Mouse (Mus musculus) cerebellum, adult 11 months (tissue): ENCODE measurements around the gene Ly6g6f.
"Not testable (repeated sequence)": the region's sequence is repeated elsewhere in the genome, so short reads cannot be mapped to it uniquely, and the experiment has no call there.

Experiments
- DNase-seq: peaks from one replicate; pipeline ENCODE4 v3.0.0; 2022

The Ly6g6f gene

DNA sequence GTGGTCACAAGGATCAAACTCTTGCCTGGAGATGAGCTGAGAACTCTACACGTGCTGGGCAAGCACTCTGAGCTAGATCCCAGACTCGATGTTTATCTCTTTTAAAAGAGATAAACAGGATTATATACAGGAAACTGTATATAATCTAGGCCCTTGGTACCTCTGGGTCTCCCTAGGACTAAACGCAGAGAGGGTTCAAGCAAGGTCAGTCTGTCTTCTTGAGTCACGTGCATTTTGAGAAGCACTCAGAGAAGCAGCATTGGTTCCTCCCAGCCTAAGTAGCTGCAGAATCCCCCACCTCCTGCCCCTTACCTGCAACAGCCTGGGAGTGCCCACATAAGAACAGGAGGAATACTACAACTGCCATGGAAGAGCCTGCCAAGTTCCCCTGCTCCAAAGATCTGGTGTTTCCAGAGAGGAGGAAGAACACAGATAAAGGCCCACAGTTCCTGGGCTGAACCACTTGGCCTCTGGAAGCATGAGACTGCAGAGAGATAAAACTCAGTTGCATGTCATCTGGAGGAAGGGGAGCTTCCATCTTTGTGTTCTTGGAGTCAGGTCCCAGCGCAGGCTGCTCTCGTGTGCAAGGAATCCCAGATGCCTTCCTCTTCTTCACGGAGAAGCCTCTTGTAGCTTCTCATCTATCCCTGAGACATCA, at the start of gene Ly6g6f:
Gene Ly6g6f, minus strand, starts transcription at position 403 of the 658 bp plus-strand sequence.
- no peak for DNase-seq

DNA sequence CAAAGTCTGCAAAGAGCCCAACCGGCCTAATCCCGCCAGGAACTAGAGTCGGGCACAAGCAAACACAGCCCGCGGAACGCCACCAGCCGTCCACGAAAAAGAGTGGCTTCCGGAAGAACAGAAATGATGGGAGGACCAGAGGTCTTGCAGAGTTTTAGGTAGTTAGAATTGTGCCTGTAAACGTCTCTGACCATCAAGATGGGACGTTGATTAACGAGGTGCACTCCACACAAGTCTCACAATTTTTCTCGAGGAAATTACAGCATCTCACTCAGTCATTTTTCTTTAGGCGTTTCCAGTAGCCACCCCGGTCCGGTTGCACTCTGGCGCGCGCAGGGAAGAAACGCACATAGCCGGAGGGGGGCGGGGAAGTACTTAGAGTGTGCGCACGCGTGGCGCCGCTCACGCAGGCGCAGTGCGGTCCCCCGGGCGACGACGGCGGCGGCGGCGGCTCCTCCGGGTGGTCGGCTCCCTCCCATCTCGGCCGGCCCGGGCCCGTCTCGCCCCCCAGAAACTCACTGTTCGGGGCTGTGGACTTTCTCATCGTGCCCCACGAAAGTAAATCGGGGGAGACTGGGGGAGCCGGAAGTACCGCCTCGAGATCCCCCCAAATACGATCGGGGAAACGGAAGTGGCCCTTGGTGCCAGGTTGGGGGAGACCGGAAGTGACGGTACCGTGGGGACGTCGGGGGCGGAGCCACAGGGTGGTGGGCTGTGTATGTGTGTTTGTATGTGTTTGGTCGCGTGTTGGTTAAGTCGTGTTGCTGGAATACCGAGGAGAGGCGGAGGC, 49.6 kb upstream of the Ly6g6f start, which contains the start of gene Bag6:
Gene Bag6, plus strand, starts transcription at position 378 of the 790 bp plus-strand sequence.
- peak; percentile 96 for DNase-seq

DNA sequence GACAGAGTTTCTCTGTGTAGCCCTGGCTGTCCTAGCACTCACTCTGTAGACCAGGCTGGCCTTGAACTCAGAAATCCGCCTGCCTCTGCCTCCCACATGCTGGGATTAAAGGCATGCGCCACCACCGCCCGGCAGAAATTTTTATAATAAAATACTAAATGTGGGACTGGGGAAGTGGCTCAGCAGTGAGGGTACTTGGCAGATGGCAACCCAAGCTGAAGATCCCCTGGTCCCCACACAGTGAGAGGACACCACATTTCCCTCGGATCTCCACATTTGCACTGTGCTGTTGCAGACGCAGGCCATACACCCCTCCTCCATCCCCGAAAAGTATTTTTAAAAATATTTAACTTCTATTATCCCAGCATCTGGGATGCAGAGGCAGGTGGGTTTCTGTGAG, 48.1 kb upstream of the Ly6g6f start:
- no peak for DNase-seq

GRCm38 (mm10) chr17:35132174-35132560, 46.8 kb upstream of the Ly6g6f start:
- no peak for DNase-seq

- DNase-seq = no peak
These were observed 46.2 kb upstream of the Ly6g6f start, which contains the start of gene Apom for GRCm38 (mm10) chr17:35131500-35132173. Apom (minus strand) TSS chr17:35132050.

DNA sequence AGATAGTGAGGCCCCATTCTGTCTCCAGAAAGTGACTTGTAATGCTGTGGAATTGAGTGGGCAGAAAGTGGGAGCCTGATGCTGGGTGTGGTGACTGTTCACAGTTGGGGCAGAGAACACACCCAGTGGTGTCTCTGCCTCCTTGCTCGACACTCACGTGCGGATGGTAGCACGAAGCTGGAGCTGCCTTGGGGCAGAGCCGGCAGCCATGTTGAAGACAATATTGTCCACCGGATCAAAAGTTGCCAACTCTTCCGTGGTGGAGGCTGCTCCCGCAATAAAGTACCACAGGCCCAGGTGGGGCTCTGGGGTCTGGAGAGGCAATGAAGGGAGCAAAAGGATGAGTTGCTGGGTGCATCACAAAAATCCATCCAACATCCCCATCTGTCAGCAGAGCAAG, 45.6 kb upstream of the Ly6g6f start:
- DNase-seq = no peak

DNA sequence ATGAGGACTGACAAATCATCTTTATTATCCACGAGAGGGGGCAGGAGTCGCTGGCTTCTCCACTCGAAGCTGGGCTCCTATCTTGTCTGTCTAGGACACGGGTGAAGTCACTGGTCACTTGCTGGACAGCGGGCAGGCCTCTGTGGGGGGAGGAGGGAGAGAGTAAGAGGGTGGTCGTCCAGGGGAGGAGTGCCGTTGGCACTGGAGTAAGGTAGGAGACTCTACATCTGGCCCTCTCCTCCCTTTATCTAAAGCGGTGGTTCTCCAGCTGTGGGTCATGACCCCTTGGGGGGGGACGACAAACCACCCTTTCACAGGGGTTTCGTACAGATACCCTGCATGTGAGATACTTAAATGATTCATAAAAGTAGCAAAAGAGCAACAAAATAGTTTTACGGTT, 43.6 kb upstream of the Ly6g6f start:
- DNase-seq = no peak

- no peak for DNase-seq
These were observed 41.6 kb upstream of the Ly6g6f start for GRCm38 (mm10) chr17:35127017-35127416.

- peak; percentile 61 for DNase-seq
These were observed 40.8 kb upstream of the Ly6g6f start, which contains the start of gene D17H6S53E for GRCm38 (mm10) chr17:35126206-35126611. D17H6S53E (plus strand) TSS chr17:35126373.

GRCm38 (mm10) chr17:35125578-35125977, 40.2 kb upstream of the Ly6g6f start:
- DNase-seq = no peak

GRCm38 (mm10) chr17:35125081-35125480, 39.7 kb upstream of the Ly6g6f start:
- no peak for DNase-seq

GRCm38 (mm10) chr17:35124261-35124896, 39.0 kb upstream of the Ly6g6f start:
- DNase-seq = not testable (repeated sequence)

- not testable (repeated sequence) for DNase-seq
These were observed 37.9 kb upstream of the Ly6g6f start for GRCm38 (mm10) chr17:35123287-35123686.

DNA sequence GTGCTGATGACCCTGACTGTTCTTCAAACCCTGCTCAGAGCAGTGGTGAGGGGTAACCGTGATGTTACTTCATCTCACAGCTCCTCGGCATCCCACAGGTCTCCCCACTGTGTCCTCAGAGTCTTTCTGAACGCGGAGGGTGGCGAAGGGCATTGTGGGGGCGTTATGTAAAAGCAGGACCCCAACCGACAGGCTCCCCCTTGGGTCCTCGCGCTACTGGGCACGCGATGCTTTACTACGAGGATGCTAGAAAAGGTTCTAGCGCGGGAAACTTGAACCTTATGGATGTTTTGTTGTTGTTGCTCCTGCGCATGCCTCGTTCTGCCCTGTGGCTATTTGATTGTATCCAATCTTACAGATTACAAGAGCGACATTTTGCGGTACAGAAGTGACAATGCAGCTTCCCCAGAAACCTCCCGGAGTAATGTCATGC, 36.5 kb upstream of the Ly6g6f start, which contains the start of gene Csnk2b:
Gene Csnk2b, minus strand, starts transcription at position 183 of the 433 bp plus-strand sequence.
- DNase-seq = peak; percentile 69

DNA sequence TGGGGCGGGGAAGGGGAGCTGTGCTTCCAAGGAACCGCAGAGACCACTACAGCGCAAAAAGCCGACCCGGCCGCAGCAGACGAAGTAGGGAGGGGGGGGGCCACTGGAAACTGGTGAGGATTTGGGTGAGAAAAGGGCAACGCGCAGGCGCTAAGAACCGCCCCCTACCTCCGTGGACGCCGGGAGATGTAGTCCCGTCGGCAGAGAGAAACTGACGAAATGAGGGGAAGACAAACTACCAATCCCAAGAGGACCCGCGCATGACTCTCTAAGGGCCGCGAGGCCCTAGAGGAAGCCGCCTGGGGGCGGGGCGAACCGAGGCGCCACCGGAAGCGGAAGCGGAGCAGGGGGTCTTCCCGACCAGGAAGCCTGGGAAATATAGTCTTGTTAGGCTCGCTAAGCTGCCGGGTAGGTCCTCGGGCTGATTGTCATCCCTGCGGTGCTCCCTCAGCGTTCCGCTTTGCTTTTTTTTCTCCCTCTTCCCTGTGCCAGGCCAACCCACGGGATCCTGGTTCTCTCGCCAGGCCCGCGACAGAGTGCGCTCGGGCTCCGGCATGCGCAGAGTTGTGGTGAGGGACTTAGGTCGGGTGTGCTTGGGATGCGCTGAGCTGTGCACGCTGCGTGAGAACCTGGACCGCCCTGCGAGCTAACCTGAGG, 35.9 kb upstream of the Ly6g6f start, which contains the start of gene Gpank1:
Gene Gpank1, plus strand, starts transcription at position 313 of the 657 bp plus-strand sequence.
- DNase-seq = peak; percentile 97

DNA sequence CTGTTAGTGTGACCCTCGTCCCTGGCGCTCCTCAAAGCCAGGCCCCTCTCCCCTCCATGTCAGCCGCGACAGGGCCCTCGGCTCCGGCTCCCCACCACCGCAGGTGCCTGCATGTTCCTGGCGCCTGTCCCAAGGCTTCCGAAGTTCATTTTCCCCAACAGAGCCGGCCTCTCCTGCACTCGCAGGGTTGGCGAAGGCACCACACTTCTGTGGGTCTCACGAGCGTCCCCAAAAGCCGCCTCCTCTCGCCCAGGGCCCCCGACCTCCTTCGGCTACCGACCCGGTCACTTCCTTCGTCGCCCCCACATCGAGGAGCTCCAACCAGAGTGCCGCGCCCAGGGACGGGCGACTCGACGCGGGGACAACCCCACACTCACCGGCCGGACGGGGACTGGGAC, 35.3 kb upstream of the Ly6g6f start:
- DNase-seq = no peak

GRCm38 (mm10) chr17:35115046-35116019, 29.9 kb upstream of the Ly6g6f start, which contains the start of gene Ly6g5b:
Ly6g5b (minus strand) TSS chr17:35115428.
- peak; percentile 29 for DNase-seq

DNA sequence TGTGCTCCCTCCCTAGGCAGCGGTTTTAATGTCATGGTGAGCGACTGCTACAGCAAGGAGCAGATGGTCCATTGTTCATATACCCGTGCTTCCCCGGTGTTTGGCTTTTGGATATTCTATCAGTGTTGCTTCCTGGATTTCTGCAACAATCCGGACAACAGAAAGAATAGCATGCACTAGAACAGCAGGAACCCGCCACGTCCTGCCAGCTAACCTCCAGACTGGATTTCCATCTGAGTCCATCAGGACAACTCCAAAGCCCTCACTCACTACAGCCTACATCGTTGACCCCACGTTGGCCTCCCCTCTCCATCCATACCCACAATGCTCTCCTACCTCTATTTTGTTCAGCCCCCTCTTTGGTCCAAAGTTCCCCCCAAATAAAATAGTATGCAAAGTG, 26.4 kb upstream of the Ly6g6f start:
- DNase-seq = no peak

GRCm38 (mm10) chr17:35108097-35108496, 22.7 kb upstream of the Ly6g6f start, which contains the start of gene Ly6g5c:
Ly6g5c (plus strand) TSS chr17:35108279.
- peak; percentile 62 for DNase-seq

- DNase-seq = no peak
These were observed 21.1 kb upstream of the Ly6g6f start for GRCm38 (mm10) chr17:35106522-35106921.
